Mouse (Mus musculus) mature B cell (primary cell): ENCODE results near the gene Crygn.
"Not testable (repeated sequence)": the region's sequence is repeated elsewhere in the genome, so short reads cannot be mapped to it uniquely, and the experiment has no call there.

Experiments used
- in situ Hi-C: fragments of 300-500 bp; cut with MboI; formaldehyde crosslinking; loops from 2 replicates; pipeline ENCODE4 v1.14.3; 2019

The Crygn gene

DNA sequence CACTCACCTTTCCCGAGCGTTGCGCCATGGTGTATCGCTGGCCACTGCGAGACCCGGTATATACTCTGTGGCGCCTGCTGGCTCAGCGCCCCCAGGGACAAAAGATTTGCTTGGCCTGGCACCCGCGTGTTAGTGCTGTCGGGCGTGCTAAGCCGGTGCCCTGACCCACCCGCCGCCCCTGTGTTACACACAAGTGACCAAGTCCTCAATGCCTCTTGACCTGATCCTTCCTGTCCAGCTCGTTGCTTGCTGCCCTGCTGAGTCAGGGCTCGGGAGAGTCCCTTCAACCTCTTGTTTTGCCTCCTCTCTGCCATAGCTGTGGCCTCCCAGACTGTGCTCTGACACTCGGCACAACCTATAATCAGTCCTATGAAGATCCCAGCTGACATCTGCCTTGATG lies at the start of gene Crygn:
Gene Crygn (minus strand): TSS at position 193 of the 400 bp plus-strand sequence.
- in situ Hi-C loops: loop anchor here (10.0 kb wide), 1 partner anchor 73 kb away; the partner anchor contains the start of gene Nub1

DNA sequence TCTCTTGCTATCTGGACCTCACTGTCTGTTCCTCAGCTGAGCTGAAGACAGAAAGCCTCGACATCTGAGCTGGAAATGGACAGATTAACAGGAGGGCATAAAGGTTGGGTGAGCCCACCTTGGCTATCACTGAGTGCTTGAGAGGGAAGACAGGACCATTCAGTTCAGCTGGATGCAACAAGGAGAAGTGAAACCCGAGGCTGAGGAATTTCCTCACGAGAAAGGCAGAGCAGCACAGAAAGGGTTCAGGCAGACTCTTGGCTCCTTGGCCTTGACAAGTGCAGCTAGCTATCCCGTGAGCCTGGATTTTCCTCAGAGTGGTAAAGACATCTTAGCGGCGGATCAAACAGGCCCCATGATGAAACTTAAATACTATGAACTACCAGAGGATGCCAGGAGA lies 47.4 kb upstream of the Crygn start:
- in situ Hi-C loops: no loop called here

DNA sequence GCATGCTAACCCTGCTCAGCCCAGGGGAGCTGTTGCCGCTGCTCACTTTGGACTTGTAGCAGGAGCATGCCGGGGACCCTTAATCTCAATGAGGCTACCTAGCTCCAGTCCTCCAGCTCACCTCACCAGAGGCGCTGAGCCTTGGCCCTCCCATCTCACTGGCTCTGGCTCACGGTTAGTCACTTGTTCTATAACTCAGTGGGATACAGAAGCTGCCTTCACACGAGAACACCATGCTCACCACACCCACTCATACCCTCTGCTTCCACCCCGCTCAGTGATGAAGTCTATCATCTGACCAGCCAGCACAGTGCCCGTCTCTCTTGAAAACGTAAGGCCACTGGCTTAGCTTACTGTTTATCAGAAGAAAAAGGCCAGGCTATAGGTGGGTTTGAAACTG lies 46.9 kb upstream of the Crygn start:
- in situ Hi-C loops: no loop called here

GRCm38 (mm10) chr5:24801841-24802624 lies 44.2 kb upstream of the Crygn start:
- in situ Hi-C loops: no loop called here

- in situ Hi-C loops: no loop called here
These were observed 42.6 kb upstream of the Crygn start for GRCm38 (mm10) chr5:24800416-24800815.

GRCm38 (mm10) chr5:24798639-24799038 lies 40.8 kb upstream of the Crygn start:
- in situ Hi-C loops: no loop called here

DNA sequence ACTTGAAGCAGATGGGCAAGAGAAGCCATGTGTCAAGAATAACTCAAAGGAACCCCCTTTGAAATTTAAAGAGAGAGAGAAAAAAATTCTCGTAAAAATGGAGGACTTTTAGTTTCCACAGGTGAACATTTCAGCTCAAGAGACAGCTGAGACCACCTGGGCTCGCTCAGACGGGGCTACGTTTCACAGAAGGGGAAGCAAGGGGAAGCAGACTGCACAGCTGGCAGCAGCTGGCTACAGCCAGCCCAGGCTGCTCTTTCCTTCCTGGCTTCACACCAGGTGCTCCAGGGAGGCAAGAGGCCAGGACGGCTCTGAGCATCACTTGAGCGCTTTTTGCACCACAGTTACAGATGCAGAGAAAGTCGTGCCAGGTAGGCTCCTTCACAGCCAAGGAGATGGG lies 40.0 kb upstream of the Crygn start:
- in situ Hi-C loops: no loop called here

- in situ Hi-C loops: no loop called here
These were observed 35.2 kb upstream of the Crygn start for GRCm38 (mm10) chr5:24792961-24793360.

- in situ Hi-C loops: no loop called here
These were observed 25.1 kb upstream of the Crygn start for GRCm38 (mm10) chr5:24782957-24783356.

GRCm38 (mm10) chr5:24781048-24781447 lies 23.2 kb upstream of the Crygn start:
- in situ Hi-C loops: no loop called here

DNA sequence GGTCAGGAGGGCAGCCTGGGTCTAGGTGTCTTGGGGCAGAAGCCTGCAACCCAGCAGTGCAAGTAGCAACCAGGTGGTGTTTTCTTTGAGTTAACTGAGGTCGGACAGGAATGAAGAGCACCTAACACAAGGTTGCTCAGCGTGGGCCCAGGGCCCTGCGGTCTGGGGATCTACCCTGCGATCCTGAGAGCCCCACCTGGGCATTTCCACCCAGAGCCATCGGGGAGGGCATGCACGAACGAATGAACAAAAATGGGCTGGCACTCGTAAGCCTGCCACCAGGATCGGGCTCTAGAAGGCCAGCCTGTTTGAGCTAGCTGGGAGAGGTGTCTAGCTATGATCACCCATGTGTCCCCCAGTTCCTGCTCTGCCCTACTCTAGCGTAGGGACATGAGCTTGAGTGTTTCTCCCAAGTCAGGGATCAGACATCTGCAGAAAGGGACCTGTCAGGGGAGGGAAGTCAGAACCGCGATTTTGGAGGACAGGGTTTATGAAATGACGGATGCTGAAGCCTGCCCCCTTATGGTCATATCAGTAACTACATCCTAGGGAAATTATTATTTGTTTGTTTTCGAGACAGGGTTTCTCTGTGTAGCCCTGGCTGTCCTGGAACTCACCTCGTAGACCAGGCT lies 22.2 kb upstream of the Crygn start:
- in situ Hi-C loops: no loop called here

- in situ Hi-C loops: no loop called here
These were observed 21.5 kb upstream of the Crygn start for GRCm38 (mm10) chr5:24779321-24779720.

DNA sequence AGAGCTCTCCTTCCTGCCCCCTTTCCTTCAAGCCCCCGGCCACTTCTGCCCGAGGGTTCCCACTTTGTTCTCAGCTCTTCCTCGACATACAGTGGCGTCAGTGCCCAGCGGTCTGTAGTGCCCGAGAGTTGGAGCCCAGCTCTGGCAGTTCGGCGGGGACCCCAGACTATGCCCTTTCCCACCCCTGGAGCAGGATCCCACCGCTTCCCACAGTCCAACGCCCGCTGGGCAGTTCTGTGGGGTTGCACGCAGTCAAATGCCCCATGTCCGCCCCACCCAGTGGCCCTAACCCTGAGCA lies 21.0 kb upstream of the Crygn start:
- in situ Hi-C loops: no loop called here

DNA sequence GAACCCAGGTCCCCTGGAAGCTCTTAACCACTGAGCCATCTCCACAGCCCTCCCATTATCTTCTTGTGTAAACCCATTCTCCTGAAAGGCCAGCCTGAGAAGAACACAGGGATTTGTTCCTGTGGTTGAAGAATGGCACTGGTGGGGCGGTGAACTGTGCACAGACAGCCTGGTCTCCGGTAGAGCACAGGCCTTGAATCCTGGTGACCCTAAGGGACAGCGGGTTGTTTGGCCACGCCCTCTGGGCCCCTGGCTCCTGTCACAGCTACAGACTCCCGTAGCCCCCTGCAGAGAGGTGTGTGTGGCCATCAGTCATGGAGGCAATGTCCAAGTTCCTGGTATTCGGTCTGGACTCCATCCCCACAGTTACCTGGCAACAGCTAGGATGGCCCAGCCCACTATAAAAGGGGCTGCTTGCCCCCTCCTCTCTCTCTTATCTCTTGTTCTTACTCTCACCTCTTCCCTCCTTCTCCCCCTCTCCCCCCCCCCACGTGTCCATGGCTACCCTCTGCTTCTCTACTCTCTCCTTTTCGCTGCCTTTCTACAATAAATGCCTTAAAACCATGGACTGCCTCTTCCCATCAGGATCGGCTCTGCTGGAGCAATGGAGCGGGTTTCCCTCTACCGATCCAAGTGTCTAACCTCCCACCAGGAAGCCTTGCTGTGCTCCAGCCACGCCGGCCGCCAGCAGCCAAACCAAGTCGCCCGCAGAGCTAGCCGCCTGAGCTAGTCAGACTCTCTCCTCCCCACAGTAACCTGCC lies 20.5 kb upstream of the Crygn start:
- in situ Hi-C loops: no loop called here

DNA sequence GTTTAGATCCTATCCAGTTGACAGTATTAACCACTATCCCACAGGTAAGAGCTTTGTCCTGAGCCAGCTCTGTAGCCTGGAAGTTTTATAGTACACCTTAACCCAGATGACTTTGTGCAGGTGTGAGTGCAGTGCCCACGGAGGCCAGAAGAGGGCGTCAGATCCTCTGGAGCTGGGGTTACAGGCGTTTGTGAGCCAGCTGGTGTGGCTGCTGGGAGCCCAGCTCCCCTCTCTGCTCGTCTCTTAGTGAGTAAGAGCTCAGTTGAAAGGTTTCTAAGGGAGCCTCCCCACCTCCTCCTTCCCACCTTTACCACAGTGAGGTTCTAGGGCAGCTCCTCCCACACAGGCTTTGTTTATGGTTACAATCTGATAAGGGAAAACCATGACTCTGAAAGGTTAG lies 18.9 kb upstream of the Crygn start:
- in situ Hi-C loops: no loop called here

- in situ Hi-C loops: not testable (repeated sequence)
These were observed 16.7 kb upstream of the Crygn start for GRCm38 (mm10) chr5:24774549-24774948.

DNA sequence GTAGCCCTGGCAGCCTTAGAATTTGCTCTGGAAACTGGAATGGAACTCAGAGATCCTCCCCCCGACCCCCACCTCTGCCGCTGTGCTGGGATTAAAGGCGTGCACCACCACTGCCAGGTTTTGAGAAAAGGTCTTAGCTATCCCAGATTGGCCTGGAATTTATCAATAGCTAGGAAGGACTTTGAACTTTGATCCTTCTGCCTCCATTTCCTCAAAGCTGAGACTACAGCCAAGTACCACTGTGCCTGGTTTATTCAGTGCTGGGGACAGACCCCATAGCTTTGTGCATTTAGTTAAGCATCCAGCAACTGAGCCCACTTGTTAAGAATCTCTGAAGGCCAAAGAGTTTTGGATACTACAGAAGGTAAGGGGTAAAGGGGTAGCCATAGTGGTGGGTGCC lies 877 bp downstream of the Crygn start:
- in situ Hi-C loops: loop anchor here (10.0 kb wide), 1 partner anchor 72 kb away; the partner anchor contains the start of gene Nub1

DNA sequence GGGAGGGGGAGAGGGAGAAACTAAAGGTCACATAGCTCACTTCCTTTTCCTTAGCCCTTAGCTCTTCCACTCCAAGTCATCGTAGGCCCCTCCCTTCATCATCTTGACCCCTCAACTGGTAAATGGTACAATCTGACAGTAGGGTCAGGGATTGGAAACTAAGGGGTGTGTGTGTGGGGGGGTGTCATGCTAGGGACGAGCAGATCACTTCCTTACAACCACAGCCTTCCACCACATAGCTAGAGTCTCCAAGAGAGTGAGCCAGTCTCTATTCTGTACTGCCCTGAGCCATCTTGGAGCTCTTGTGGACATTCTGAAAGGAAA lies 5.7 kb downstream of the Crygn start:
- in situ Hi-C loops: loop anchor here (10.0 kb wide), 1 partner anchor 67 kb away; the partner anchor contains the start of gene Nub1

- in situ Hi-C loops: loop anchor here (10.0 kb wide), 1 partner anchor 67 kb away; the partner anchor contains the start of gene Nub1
These were observed 6.3 kb downstream of the Crygn start for GRCm38 (mm10) chr5:24751305-24752174.

- in situ Hi-C loops: loop anchor here (10.0 kb wide), 1 partner anchor 66 kb away; the partner anchor contains the start of gene Nub1
These were observed 7.2 kb downstream of the Crygn start for GRCm38 (mm10) chr5:24750321-24751304.
